Mouse (Mus musculus) Patski (cell line): ENCODE data around the gene Fam189b. TPM values are rescaled to one million over a fixed set of nuclear protein-coding genes. Genes with fewer than 3 reads are reported as not detected.

Experiments
- ATAC-seq: fragments of 100-300 bp; one replicate; pipeline ENCODE4 v1.8.0; 2021
- CTCF ChIA-PET: fragments of 350-600 bp; sonication (Branson Sonifier 250); formaldehyde crosslinking; loops from one replicate; lab custom pipeline; 2022; ENCODE audit warnings: inconsistent platforms; lab: Charles Lee
- POLR2A ChIA-PET: fragments of 350-600 bp; sonication (Branson Sonifier 250); formaldehyde crosslinking; loops from one replicate; lab custom pipeline; 2022; ENCODE audit warnings: antibody characterized with exemption, inconsistent platforms; lab: Charles Lee
- DNase-seq: peaks from one replicate; pipeline ENCODE4 v3.0.0-alpha.2; 2011; ENCODE audit warnings: low read depth, low spot score
- H3K27me3 ChIP-seq: fragments of 371-371 bp; one replicate; pipeline ENCODE4 v1.5.1; 2021
- CTCF ChIP-seq: fragments of 100-300 bp; IDR thresholded peaks from one replicate; pipeline ENCODE4 v1.5.1; 2021
- in situ Hi-C: fragments of 300-500 bp; cut with MboI; formaldehyde crosslinking; loops from 3 replicates; pipeline ENCODE4 v1.11.1; 2018; ENCODE audit warnings: low pct_unique_long_range_greater_than_20kb, mixed read lengths
- polyA plus RNA-seq: library from polyadenylated mRNA; unstranded; gene quantifications from one replicate; pipeline ENCODE4 v1.2.3, GENCODE M21; 2021

The Fam189b gene
- polyA plus RNA-seq, 1 experiment from 2014 or later = 37.6 TPM

DNA sequence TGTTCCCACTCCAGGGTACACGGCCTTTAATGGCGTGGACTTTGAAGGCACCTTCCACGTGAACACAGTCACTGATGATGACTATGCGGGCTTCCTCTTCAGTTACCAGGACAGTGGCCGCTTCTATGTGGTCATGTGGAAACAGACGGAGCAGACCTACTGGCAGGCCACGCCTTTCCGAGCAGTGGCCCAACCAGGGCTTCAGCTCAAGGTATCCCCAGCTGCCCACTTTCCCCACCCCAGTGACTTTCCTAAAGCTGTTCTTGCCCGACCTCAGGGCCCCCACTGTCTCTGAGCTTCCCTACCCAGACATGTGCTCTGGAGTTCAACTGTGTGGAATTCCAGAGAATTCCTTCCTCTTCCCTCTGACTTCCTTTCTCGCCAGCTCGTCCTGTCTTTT, 41.9 kb downstream of the Fam189b start:
- ChIA-PET CTCF (interaction anchor here (0.5 to 1.2 kb wide), 3 partner anchors 8 to 103 kb away, joined by 3 read pairs; no protein-coding TSS in a partner anchor), POLR2A (no interaction called here)
- ATAC-seq = no peak
- in situ Hi-C loops = loop anchor here (25.0 kb wide), 1 partner anchor 537 kb away; the partner anchor contains the start of gene Khdc4
- DNase-seq = no peak
- no peaks in the 10 kb centered on the region for H3K27me3 ChIP-seq
- TF ChIP-seq CTCF = no peak

DNA sequence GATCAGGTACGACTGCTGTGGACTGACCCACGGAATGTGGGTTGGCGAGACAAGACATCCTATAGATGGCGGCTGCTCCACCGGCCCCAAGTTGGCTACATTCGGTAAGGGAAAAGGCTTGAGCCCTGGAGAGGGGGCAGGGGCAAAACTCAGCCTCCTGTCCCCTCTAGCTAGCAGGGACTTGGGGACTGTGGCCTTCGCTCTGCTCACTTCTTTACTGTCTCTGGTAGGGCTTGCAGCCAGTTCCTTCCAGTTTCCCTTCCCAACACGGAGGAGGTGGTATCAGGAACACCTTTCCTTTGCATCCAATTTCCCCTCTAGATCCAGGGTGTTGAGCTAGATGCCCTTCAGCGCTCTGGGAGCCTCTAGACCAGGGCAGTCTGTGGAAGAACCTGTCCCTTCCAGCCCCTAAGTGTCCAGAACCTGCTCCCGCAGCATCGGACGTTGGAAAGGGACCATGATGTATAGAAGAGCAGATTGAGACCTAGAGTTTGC, 42.4 kb downstream of the Fam189b start:
- ChIA-PET POLR2A (no interaction called here), CTCF (interaction anchor here (0.5 to 1.6 kb wide), 4 partner anchors 9 to 138 kb away, joined by 3 read pairs; no protein-coding TSS in a partner anchor)
- H3K27me3 ChIP-seq = no peaks in the 10 kb centered on the region
- TF ChIP-seq CTCF = no peak
- in situ Hi-C loops = no loop called here
- ATAC-seq (no peak), DNase-seq (no peak)

- ChIA-PET CTCF (interaction anchor here (1.3 to 1.6 kb wide), 3 partner anchors 10 to 139 kb away, joined by 3 to 6 read pairs (median 3); partner anchors contain the start of gene Thbs3), POLR2A (no interaction called here)
- H3K27me3 ChIP-seq = no peaks in the 10 kb centered on the region
- no peak for TF ChIP-seq CTCF
- ATAC-seq (no peak), DNase-seq (no peak)
- in situ Hi-C loops = no loop called here
Observed at GRCm38 (mm10) chr3:89225918-89226317, 43.0 kb downstream of the Fam189b start.

GRCm38 (mm10) chr3:89226361-89226760, 43.4 kb downstream of the Fam189b start:
- no peak for TF ChIP-seq CTCF
- ChIA-PET CTCF (interaction anchor here (1.3 to 1.6 kb wide), 3 partner anchors 11 to 139 kb away, joined by 3 to 6 read pairs (median 3); partner anchors contain the start of gene Thbs3), POLR2A (no interaction called here)
- no peak for ATAC-seq
- DNase-seq = no peak
- no peaks in the 10 kb centered on the region for H3K27me3 ChIP-seq
- in situ Hi-C loops = no loop called here

DNA sequence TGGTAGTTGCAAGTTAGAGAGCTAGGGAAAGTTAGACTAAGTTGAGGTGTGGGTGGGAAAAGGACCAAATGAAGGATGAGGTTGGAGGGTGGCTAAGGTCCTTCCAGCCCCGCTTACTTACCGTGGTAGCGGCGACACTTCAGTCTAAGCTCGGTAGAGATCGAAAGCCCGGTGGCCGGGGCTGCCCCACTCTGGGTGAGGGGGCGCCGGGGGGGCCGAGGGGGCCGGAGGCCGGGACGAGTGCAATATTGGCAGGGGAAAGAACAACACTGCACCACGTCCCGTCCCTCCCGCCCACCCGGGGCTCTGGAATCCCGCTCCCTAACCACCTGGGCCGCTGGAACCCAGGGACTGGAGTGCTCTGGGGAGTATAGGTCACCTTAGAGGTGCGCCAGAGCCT, 44.0 kb downstream of the Fam189b start, which contains the start of gene Mtx1:
TSS of gene Mtx1 (minus strand) at position 189 of the 400 bp plus-strand sequence.
- CTCF ChIA-PET = interaction anchor here (1.3 to 1.5 kb wide), 3 partner anchors 11 to 126 kb away, joined by 3 to 6 read pairs (median 4); partner anchors contain the start of genes Fdps, Gm43738 and Thbs3

DNA sequence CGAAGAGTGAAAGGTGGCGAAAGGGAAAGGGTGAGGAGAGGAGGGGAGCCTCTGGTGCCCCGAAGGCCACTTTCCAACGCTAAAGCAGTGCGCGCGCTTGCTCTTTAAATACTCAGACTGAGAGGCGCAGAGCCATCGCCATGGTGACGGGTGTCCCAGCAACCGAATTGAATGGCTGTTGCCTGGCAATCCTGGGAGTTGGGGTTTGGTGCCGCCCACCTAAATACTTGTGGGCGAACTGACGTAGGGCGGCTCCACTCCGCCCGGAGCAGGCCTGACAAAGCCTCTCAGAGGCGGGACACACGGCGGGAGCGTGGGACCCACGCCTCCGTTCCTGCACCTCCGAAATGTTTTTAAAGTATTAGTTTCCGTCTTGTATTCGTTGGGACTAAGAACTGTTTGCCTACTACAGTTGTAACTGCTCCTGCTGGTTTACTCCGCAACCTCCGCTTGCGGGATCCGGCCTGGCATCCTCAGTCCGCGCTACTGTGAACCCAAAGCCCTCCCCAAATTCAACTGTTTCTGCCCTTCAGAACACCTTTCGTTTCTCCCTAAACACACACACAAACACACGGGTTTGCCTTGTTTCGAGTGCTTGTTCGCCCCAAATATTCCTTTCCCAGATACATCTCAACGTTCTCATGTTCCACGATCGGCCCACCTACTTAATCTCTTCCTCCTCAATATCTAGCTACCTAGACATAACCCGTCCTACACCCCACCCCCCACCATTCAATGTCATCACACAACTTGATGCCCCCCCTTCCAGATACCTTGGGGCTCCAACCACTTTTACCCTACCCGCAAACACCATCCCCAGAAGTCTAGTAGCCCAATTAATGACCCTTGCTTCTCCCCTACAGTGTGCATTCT, 44.6 kb downstream of the Fam189b start:
- POLR2A ChIA-PET = no interaction called here
- ATAC-seq (peak; percentile 55), DNase-seq (peak; percentile 88)
- CTCF ChIA-PET = interaction anchor here (1.3 to 1.5 kb wide), 3 partner anchors 12 to 126 kb away, joined by 3 to 6 read pairs (median 4); partner anchors contain the start of genes Fdps, Gm43738 and Thbs3
- no peaks in the 10 kb centered on the region for H3K27me3 ChIP-seq
- in situ Hi-C loops = no loop called here
- TF ChIP-seq CTCF = no peak

More for the DNA sequence above, 44.0 kb downstream of the Fam189b start, which contains the start of gene Mtx1:
- DNase-seq (no peak), ATAC-seq (no peak)
- H3K27me3 ChIP-seq = no peaks in the 10 kb centered on the region
- no peak for TF ChIP-seq CTCF
- POLR2A ChIA-PET = no interaction called here
- in situ Hi-C loops = no loop called here

- in situ Hi-C loops = no loop called here
- TF ChIP-seq CTCF = no peak
- DNase-seq (no peak), ATAC-seq (peak; percentile 74)
- ChIA-PET POLR2A (no interaction called here), CTCF (interaction anchor here (1.5 kb wide), 1 partner anchor 127 kb away, joined by 4 read pairs; the partner anchor contains the start of genes Fdps and Gm43738)
- no peaks in the 10 kb centered on the region for H3K27me3 ChIP-seq
Observed at GRCm38 (mm10) chr3:89228180-89228549, 45.2 kb downstream of the Fam189b start.

DNA sequence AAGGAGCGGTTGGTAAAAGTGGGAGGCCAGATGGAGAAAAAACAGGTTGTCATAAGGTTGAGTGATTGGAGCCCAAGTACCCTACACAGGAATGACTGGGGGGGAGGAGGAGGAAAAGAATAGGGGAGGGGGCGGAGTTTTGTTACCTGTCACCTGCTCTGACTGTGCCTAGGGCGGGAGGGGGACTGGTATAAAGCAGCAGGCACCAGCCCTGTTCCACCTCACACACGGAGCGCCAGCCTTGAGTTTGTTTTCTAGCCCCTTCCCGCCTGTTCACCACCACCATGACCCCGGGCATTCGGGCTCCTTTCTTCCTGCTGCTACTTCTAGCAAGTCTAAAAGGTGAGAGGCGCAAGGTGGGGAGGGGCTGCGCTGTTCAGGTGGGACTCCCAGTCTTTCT, 45.9 kb downstream of the Fam189b start, which contains the start of gene Muc1:
TSS of gene Muc1 (plus strand) at position 222 of the 400 bp plus-strand sequence.
- no peak for DNase-seq
- in situ Hi-C loops = no loop called here
- POLR2A ChIA-PET = interaction anchor here (2.4 kb wide), 1 partner anchor 16 kb away, joined by 13 read pairs; no protein-coding TSS in a partner anchor
- CTCF ChIA-PET = interaction anchor here (4.7 kb wide), 1 partner anchor 15 kb away, joined by 51 read pairs; the partner anchor contains the start of genes Krtcap2 and Trim46
- no peak for ATAC-seq
- H3K27me3 ChIP-seq = no peaks in the 10 kb centered on the region
- no peak for TF ChIP-seq CTCF

DNA sequence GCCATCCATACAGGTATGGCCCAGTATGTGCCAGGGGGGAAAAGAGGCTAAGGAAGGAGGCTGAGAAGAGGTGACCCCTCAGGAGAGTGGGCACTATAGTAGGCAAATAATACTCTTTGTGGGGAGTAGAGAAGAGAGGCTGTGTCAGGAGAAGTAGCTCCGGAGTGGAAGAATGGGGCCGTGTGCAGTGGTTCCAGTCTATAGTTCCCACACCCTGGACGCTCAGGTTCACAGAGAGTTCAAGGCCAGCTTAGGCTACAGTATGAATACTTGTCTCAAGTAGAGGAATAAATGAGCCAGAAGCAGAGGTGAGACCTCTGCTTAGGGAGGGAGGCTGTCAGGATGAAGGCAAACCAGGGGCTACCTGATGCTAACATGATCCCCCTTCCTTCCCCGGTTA, 46.3 kb downstream of the Fam189b start:
- ChIA-PET POLR2A (interaction anchor here (1.0 to 2.4 kb wide), 2 partner anchors 15 to 18 kb away, joined by 3 to 13 read pairs; no protein-coding TSS in a partner anchor), CTCF (interaction anchor here (1.0 to 4.7 kb wide), 2 partner anchors 14 to 79 kb away, joined by 4 to 51 read pairs; partner anchors contain the start of genes Krtcap2 and Trim46)
- in situ Hi-C loops = no loop called here
- DNase-seq (no peak), ATAC-seq (no peak)
- no peak for TF ChIP-seq CTCF
- H3K27me3 ChIP-seq = no peaks in the 10 kb centered on the region

GRCm38 (mm10) chr3:89230561-89230960, 47.6 kb downstream of the Fam189b start:
- no peak for DNase-seq
- in situ Hi-C loops = no loop called here
- POLR2A ChIA-PET = interaction anchor here (0.6 to 2.4 kb wide), 2 partner anchors 14 to 112 kb away, joined by 5 to 13 read pairs; no protein-coding TSS in a partner anchor
- ATAC-seq = no peak
- CTCF ChIA-PET = interaction anchor here (1.2 to 4.7 kb wide), 6 partner anchors 9 to 143 kb away, joined by 3 to 51 read pairs (median 4); partner anchors contain the start of genes Krtcap2 and Trim46
- no peak for TF ChIP-seq CTCF
- no peaks in the 10 kb centered on the region for H3K27me3 ChIP-seq
